ENCODE assay signal across 19 mouse cellular contexts in genomic region chr6:121590131-121590530, GRCm38 (mm10). TPM values are rescaled to one million over a fixed set of nuclear protein-coding genes. Genes with fewer than 3 reads are reported as not detected.
DNase-seq lines count a peak whose midpoint lies in the region; ATAC-seq lines count a peak whose summit lies in the region.
"Had no signal": no experiment of that assay in that cellular context is flagged by ENCODE, and none has a peak within 500 bp of the region (broad histone marks: within the 10 kb centered on the region; RNA-seq: fewer than 3 reads in every experiment).

No protein-coding gene starts in this region.

- peak; percentile 90 for DNase-seq in Muller cell, postnatal 12 days (ENCODE audit: inconsistent ontology term)
- DNase-seq: adrenal gland, adult 2 months; adrenal gland, adult 8-10 months; adrenal gland, postnatal 10 days; adrenal gland, postnatal 14 days; adrenal gland, postnatal 25 days; adrenal gland, postnatal 36 days; B cell, adult 2 months; cerebellum, adult 11 months; cerebellum, adult 11-12 months; cerebellum, adult 18-20 months; cerebellum, adult 2 months; cerebellum, adult 8-10 months had no signal

- ATAC-seq in erythroblast, adult 5-6 weeks (replicated peaks; ENCODE audit: low FRiP score, poor library complexity, severe bottlenecking) = no peak
- ATAC-seq: activated CD4-positive, CD25-positive, alpha-beta regulatory T cell, adult 4 months; CD4-positive, CD25-positive, alpha-beta regulatory T cell, adult 4 months; Patski had no signal

RNA-seq across cellular contexts. Expression of gene A2m, which starts 45.0 kb away (rescaled TPM):
- not detected in 2 replicates for total RNA-seq in erythroblast, adult 5-6 weeks (2015; ENCODE audit: low replicate concordance)
- not detected in 2 replicates for total RNA-seq in erythroblast, adult 5-6 weeks (2017; ENCODE audit: low replicate concordance)
- total RNA-seq: CH12.LX, MEL had no signal
